Mouse (Mus musculus): ENCODE data around the gene Chd1l. TPM values are rescaled to one million over a fixed set of nuclear protein-coding genes. Genes with fewer than 3 reads are reported as not detected.

The Chd1l gene
- polyA plus RNA-seq, 1 experiment from 2014 or later: 17.1 TPM

DNA sequence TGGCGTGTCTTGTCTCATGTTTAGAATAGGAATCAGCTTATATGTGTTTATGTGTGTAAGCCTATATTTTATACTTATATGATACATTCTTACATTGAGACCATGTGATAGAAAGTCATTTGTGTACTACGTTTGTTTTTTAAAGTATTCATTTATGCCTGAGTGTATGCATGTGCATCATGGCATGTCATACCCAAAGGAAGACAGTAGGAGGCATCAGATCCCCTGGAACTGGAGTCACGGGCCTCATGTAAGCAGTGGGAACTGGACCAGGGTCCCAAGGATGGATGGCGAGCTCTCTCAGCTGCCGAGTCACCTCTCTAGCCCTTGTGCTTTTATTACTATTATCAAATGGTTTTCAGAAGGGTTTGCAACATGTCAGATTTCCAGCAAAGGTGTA, 74.3 kb downstream of the Chd1l start:
- Histone ChIP-seq H3K27me3 (ENCODE audit: control insufficient read depth, insufficient read depth, low read length) (no peaks in the 10 kb centered on the region), H3K27ac (ENCODE audit: low read length) (no peak overlapping the region), H3K9me3 (ENCODE audit: control insufficient read depth, low read depth, low read length) (no peaks in the 10 kb centered on the region), H3K4me3 (ENCODE audit: low read depth, low read length) (no peak overlapping the region), H3K4me1 (ENCODE audit: control insufficient read depth, insufficient read depth, low read length) (no peaks in the 10 kb centered on the region), H3K9ac (replicated peaks; ENCODE audit: low read depth, low read length) (no peak overlapping the region), H3K36me3 (ENCODE audit: control insufficient read depth, insufficient read depth, low read length) (no peaks in the 10 kb centered on the region), H3K4me2 (replicated peaks; ENCODE audit: low read depth, low read length) (no peak overlapping the region)
- no peak for ATAC-seq (ENCODE audit: insufficient number of reproducible peaks, insufficient read depth, low FRiP score, low read depth)
- 86% methylated on average over 5 of the region's 5 CpGs for WGBS

DNA sequence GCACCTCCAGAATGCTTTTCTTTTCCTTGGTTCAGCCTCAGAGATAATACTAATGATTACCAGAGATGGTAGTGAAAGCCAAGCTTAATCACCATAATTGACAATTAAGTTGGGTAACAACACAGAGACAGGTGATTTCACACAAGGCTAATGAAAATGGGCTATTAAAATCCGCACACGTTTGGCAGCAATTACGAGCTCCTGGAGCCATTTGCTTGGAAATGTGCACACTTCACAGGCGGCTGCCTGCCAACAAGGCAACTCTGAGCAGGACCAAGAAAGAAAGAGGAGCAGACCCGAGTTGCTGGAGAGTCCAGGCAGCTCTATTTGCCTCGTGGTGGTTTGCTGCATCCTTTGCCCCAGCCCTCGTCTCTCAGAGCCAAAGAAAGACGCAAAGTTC, 84.5 kb downstream of the Chd1l start:
- Histone ChIP-seq H3K4me1 (ENCODE audit: control insufficient read depth, insufficient read depth, low read length) (no peaks in the 10 kb centered on the region), H3K4me2 (replicated peaks; ENCODE audit: low read depth, low read length) (no peak overlapping the region), H3K4me3 (ENCODE audit: low read depth, low read length) (no peak overlapping the region), H3K9me3 (ENCODE audit: control insufficient read depth, low read depth, low read length) (no peaks in the 10 kb centered on the region; the same call in 1 of the 2 replicates), H3K27ac (ENCODE audit: low read length) (no peak overlapping the region), H3K36me3 (ENCODE audit: control insufficient read depth, insufficient read depth, low read length) (no peaks in the 10 kb centered on the region), H3K9ac (replicated peaks; ENCODE audit: low read depth, low read length) (no peak overlapping the region), H3K27me3 (ENCODE audit: control insufficient read depth, insufficient read depth, low read length) (no peaks in the 10 kb centered on the region)
- WGBS: 87% methylated on average over 8 of the region's 8 CpGs
- ATAC-seq (ENCODE audit: insufficient number of reproducible peaks, insufficient read depth, low FRiP score, low read depth): no peak

DNA sequence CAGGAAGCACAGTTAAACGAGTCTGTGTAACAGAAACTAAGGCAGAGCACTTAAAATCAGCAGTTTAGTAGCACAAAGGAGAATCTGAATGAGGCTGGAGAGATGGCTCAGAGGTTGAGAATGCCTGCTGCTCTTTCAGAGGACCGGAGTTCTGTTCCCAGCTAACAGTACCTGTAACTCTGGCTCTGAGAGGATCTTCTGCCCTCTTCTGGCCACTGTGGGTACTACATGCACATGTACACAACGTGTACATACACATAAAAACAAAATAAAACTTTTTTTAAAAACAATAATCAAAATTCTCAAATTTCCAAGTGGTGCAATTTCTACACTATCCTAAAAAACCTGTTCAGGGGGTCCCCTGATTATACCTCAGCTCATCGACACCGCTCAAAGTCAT, 85.2 kb downstream of the Chd1l start:
- H3K4me3 ChIP-seq (ENCODE audit: low read depth, low read length): no peak overlapping the region
- H3K9me3 ChIP-seq (ENCODE audit: control insufficient read depth, low read depth, low read length): no peaks in the 10 kb centered on the region; the same call in 1 of the 2 replicates
- H3K4me2 ChIP-seq (replicated peaks; ENCODE audit: low read depth, low read length): no peak overlapping the region
- ATAC-seq (ENCODE audit: insufficient number of reproducible peaks, insufficient read depth, low FRiP score, low read depth): no peak
- H3K9ac ChIP-seq (replicated peaks; ENCODE audit: low read depth, low read length): no peak overlapping the region
- 81% methylated on average over 5 of the region's 5 CpGs for WGBS
- H3K27me3 ChIP-seq (ENCODE audit: control insufficient read depth, insufficient read depth, low read length): no peaks in the 10 kb centered on the region
- no peak overlapping the region for H3K27ac ChIP-seq (ENCODE audit: low read length)
- no peaks in the 10 kb centered on the region for H3K4me1 ChIP-seq (ENCODE audit: control insufficient read depth, insufficient read depth, low read length)
- H3K36me3 ChIP-seq (ENCODE audit: control insufficient read depth, insufficient read depth, low read length): no peaks in the 10 kb centered on the region

DNA sequence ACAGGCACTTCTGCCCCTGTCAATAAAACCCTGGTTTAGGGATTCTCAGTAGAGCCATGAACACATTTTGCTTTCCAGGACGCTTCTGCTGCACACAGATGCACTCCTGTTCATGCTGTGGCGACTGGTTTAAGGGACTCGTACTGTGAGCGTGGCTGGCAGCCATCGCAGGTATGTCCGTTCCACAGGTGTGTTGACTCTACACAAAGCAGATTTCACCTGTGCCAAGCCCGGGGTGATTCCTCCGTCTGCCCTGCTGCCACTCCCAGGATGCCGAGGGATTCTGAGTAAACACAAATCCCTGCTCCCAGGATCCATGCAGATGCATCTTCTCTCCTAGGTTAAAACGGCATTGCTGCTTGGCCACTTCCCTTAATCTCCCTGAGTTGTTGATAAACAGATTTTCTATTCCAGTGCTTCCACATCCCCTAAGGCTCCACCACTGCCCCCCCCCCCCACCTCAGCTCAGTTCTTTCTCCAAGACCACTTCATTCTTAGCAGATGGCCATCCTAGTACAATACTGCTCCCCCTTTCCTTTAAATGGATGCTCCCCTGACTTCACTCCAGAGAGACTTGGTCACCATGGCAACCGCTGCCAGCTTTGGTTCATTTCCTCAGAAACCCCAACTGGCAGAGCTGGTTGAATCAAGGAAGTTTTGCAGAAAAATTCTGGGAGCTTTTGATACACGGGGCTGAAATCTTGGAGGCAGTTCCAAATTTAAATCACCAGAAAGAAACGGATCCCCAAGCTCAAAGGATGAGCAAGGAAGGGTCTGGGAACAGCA, 87.9 kb downstream of the Chd1l start:
- H3K4me3 ChIP-seq (ENCODE audit: low read depth, low read length): no peak overlapping the region
- no peaks in the 10 kb centered on the region for H3K36me3 ChIP-seq (ENCODE audit: control insufficient read depth, insufficient read depth, low read length)
- peaks cover 4% of the 10 kb centered on the region; the same call in 1 of the 2 replicates for H3K9me3 ChIP-seq (ENCODE audit: control insufficient read depth, low read depth, low read length)
- no peak overlapping the region for H3K4me2 ChIP-seq (replicated peaks; ENCODE audit: low read depth, low read length)
- WGBS: 62% methylated on average over 13 of the region's 13 CpGs
- no peak overlapping the region for H3K27ac ChIP-seq (ENCODE audit: low read length)
- no peaks in the 10 kb centered on the region for H3K27me3 ChIP-seq (ENCODE audit: control insufficient read depth, insufficient read depth, low read length)
- ATAC-seq (ENCODE audit: insufficient number of reproducible peaks, insufficient read depth, low FRiP score, low read depth): no peak
- no peak overlapping the region for H3K9ac ChIP-seq (replicated peaks; ENCODE audit: low read depth, low read length)
- H3K4me1 ChIP-seq (ENCODE audit: control insufficient read depth, insufficient read depth, low read length): no peaks in the 10 kb centered on the region

DNA sequence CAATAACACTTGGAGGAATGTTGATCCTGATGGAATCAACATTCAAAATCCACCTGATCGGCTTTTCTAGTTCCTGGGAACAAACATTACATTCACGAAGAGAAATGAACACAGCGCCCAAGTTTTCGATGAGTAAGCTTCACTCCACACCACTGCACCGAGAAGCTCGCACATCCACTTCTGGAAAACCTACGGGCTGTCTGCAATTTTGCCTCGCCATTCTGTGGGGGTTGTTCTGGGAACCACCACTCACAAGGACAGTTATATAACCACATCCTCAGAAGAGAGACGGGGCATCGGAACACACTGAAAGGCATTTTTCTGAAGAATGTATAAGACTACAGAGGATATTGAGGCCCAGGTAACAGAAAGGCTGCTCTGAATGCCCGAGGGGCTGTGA, 90.1 kb downstream of the Chd1l start:
- no peak overlapping the region for H3K9ac ChIP-seq (replicated peaks; ENCODE audit: low read depth, low read length)
- H3K4me1 ChIP-seq (ENCODE audit: control insufficient read depth, insufficient read depth, low read length): no peaks in the 10 kb centered on the region
- no peak for ATAC-seq (ENCODE audit: insufficient number of reproducible peaks, insufficient read depth, low FRiP score, low read depth)
- H3K27ac ChIP-seq (ENCODE audit: low read length): no peak overlapping the region
- no peaks in the 10 kb centered on the region for H3K27me3 ChIP-seq (ENCODE audit: control insufficient read depth, insufficient read depth, low read length)
- 95% methylated on average over 11 of the region's 11 CpGs for WGBS
- H3K9me3 ChIP-seq (ENCODE audit: control insufficient read depth, low read depth, low read length): peaks cover 4% of the 10 kb centered on the region; the same call in 1 of the 2 replicates
- no peaks in the 10 kb centered on the region for H3K36me3 ChIP-seq (ENCODE audit: control insufficient read depth, insufficient read depth, low read length)
- no peak overlapping the region for H3K4me2 ChIP-seq (replicated peaks; ENCODE audit: low read depth, low read length)
- H3K4me3 ChIP-seq (ENCODE audit: low read depth, low read length): no peak overlapping the region

DNA sequence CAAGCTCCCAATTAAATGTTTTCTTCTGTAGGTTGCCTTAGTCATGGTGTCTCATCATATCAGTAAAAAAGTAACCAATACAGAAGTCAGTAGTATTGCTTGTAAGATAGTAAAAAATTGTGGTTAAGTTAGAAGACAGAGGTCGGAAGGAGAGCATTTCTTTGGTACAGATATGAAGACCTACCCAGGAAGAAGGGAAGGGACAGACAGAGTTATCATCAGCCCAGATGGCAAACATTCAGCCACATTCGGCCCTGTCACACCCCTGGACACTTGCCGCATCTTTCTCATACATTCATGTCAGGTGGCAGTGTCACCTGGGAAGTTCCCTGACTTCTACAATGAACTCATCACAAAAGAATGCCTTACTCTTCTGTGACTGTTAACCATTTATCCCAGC, 97.7 kb downstream of the Chd1l start:
- H3K4me3 ChIP-seq (ENCODE audit: low read depth, low read length): no peak overlapping the region
- no peak overlapping the region for H3K27ac ChIP-seq (ENCODE audit: low read length)
- no peak overlapping the region for H3K9ac ChIP-seq (replicated peaks; ENCODE audit: low read depth, low read length)
- no peaks in the 10 kb centered on the region for H3K4me1 ChIP-seq (ENCODE audit: control insufficient read depth, insufficient read depth, low read length)
- H3K4me2 ChIP-seq (replicated peaks; ENCODE audit: low read depth, low read length): no peak overlapping the region
- WGBS: 95% methylated on average over 3 of the region's 3 CpGs
- no peaks in the 10 kb centered on the region for H3K36me3 ChIP-seq (ENCODE audit: control insufficient read depth, insufficient read depth, low read length)
- H3K9me3 ChIP-seq (ENCODE audit: control insufficient read depth, low read depth, low read length): no peaks in the 10 kb centered on the region
- no peak for ATAC-seq (ENCODE audit: insufficient number of reproducible peaks, insufficient read depth, low FRiP score, low read depth)
- H3K27me3 ChIP-seq (ENCODE audit: control insufficient read depth, insufficient read depth, low read length): no peaks in the 10 kb centered on the region

Other genes starting within 250 kb of the Chd1l start
- gene Olfr1402, start 188.2 kb downstream of the Chd1l start, polyA plus RNA-seq (2014; fragmentation: Nextera tagmentation; extraction: Ambion mirVana): not detected in 2 replicates
- 2.9 and 3.4 TPM in 2 replicates for gene Fmo5, start 18.6 kb upstream of the Chd1l start, polyA plus RNA-seq (2014; fragmentation: Nextera tagmentation; extraction: Ambion mirVana)
- gene Prkab2, start 48.0 kb upstream of the Chd1l start, polyA plus RNA-seq (2014; fragmentation: Nextera tagmentation; extraction: Ambion mirVana): 8.6 and 8.7 TPM in 2 replicates
- gene Gm17651, start 64.5 kb upstream of the Chd1l start, polyA plus RNA-seq (2014; fragmentation: Nextera tagmentation; extraction: Ambion mirVana): not detected in 2 replicates

Data from stomach, embryonic 14.5 days (tissue).